Mouse (Mus musculus) heart, postnatal 14 days (tissue): ENCODE measurements around the gene Slc1a1. TPM values are rescaled to one million over a fixed set of nuclear protein-coding genes. Genes with fewer than 3 reads are reported as not detected.

Experiments
- DNase-seq, 2 experiments: peaks; one replicate each; pipeline ENCODE4 v3.0.0; 2021 to 2022
- intact Hi-C: fragments of 180-260 bp; cut with DNase I; formaldehyde crosslinking; loops from one replicate; pipeline ENCODE4 v1.15.1; 2025
- total RNA-seq, 2 experiments: library from RNA; stranded (reverse); gene quantifications; 2 replicates each; pipeline ENCODE4 v1.2.3; 2021

Gene Slc1a1
- total RNA-seq, 2 experiments from 2014 or later = 0.55 to 0.73 TPM

- peak; percentile 42 to 46 for DNase-seq
- intact Hi-C loops = no loop called here
Observed at GRCm38 (mm10) chr19:28844946-28845710, 10.3 kb downstream of the Slc1a1 start.

- intact Hi-C loops = no loop called here
- no peak for DNase-seq
Observed at GRCm38 (mm10) chr19:28850510-28850909, 15.7 kb downstream of the Slc1a1 start.

- DNase-seq = no peak
- intact Hi-C loops = no loop called here
Observed at GRCm38 (mm10) chr19:28852001-28852400, 17.2 kb downstream of the Slc1a1 start.

- no peak for DNase-seq
- intact Hi-C loops = no loop called here
Observed at GRCm38 (mm10) chr19:28854831-28855230, 20.0 kb downstream of the Slc1a1 start.

- intact Hi-C loops = no loop called here
- DNase-seq = no peak
Observed at GRCm38 (mm10) chr19:28860246-28860645, 25.4 kb downstream of the Slc1a1 start.

GRCm38 (mm10) chr19:28863626-28864025, 28.8 kb downstream of the Slc1a1 start:
- DNase-seq = no peak

GRCm38 (mm10) chr19:28864981-28865380, 30.1 kb downstream of the Slc1a1 start:
- DNase-seq = no peak
- intact Hi-C loops = no loop called here

More at GRCm38 (mm10) chr19:28863626-28864025, 28.8 kb downstream of the Slc1a1 start:
- intact Hi-C loops = no loop called here

GRCm38 (mm10) chr19:28865501-28865900, 30.7 kb downstream of the Slc1a1 start:
- intact Hi-C loops = no loop called here
- DNase-seq = no peak

- intact Hi-C loops = no loop called here
- no peak for DNase-seq
Observed at GRCm38 (mm10) chr19:28869251-28869855, 34.5 kb downstream of the Slc1a1 start.

- intact Hi-C loops = no loop called here
- no peak for DNase-seq
Observed at GRCm38 (mm10) chr19:28870351-28870750, 35.5 kb downstream of the Slc1a1 start.

GRCm38 (mm10) chr19:28879476-28879875, 44.6 kb downstream of the Slc1a1 start:
- no peak for DNase-seq
- intact Hi-C loops = no loop called here

- intact Hi-C loops = loop anchor here (2.0 kb wide), 1 partner anchor 106 kb away; no protein-coding TSS in a partner anchor
Observed at GRCm38 (mm10) chr19:28883126-28883525, 48.3 kb downstream of the Slc1a1 start.

GRCm38 (mm10) chr19:28888496-28888895, 53.6 kb downstream of the Slc1a1 start:
- DNase-seq = no peak
- intact Hi-C loops = no loop called here

More at GRCm38 (mm10) chr19:28883126-28883525, 48.3 kb downstream of the Slc1a1 start:
- DNase-seq = peak; percentile 25 to 36

GRCm38 (mm10) chr19:28889251-28889650, 54.4 kb downstream of the Slc1a1 start:
- intact Hi-C loops = no loop called here
- no peak for DNase-seq

GRCm38 (mm10) chr19:28891238-28891637, 56.4 kb downstream of the Slc1a1 start:
- intact Hi-C loops = no loop called here

GRCm38 (mm10) chr19:28891864-28892263, 57.0 kb downstream of the Slc1a1 start:
- intact Hi-C loops = no loop called here
- DNase-seq = no peak

More at GRCm38 (mm10) chr19:28891238-28891637, 56.4 kb downstream of the Slc1a1 start:
- DNase-seq = no peak

GRCm38 (mm10) chr19:28896639-28897038, 61.8 kb downstream of the Slc1a1 start:
- intact Hi-C loops = no loop called here
- DNase-seq = no peak

GRCm38 (mm10) chr19:28897497-28897896, 62.6 kb downstream of the Slc1a1 start:
- intact Hi-C loops = no loop called here
- no peak for DNase-seq

GRCm38 (mm10) chr19:28900771-28901170, 65.9 kb downstream of the Slc1a1 start:
- intact Hi-C loops = no loop called here
- no peak for DNase-seq

- intact Hi-C loops = no loop called here
- no peak for DNase-seq
Observed at GRCm38 (mm10) chr19:28902111-28902510, 67.3 kb downstream of the Slc1a1 start.

GRCm38 (mm10) chr19:28902806-28903205, 68.0 kb downstream of the Slc1a1 start:
- no peak for DNase-seq
- intact Hi-C loops = no loop called here
